Mouse (Mus musculus) midbrain, postnatal 0 days (tissue): ENCODE data around the gene Cdh19. TPM values are rescaled to one million over a fixed set of nuclear protein-coding genes. Genes with fewer than 3 reads are reported as not detected.

Experiments
- ATAC-seq: fragments of 200-750 bp; cut with Nextera tagmentation; 2 replicates; pipeline ENCODE4 v1.8.0; 2017; ENCODE audit warnings: moderate number of reproducible peaks, mild to moderate bottlenecking, moderate TSS enrichment, moderate library complexity; ENCODE audit not compliant: low FRiP score
- DNase-seq: peaks from one replicate; pipeline ENCODE4 v3.0.0-alpha.2; 2015; ENCODE audit warnings: low spot score
- H3K27ac ChIP-seq: fragments of 300-500 bp; sonication (generic); 2 replicates; pipeline ENCODE4 v1.5.1; 2014; ENCODE audit warnings: low read depth, mild to moderate bottlenecking, low read length, mixed read lengths
- H3K27me3 ChIP-seq: fragments of 300-500 bp; sonication (generic); 2 replicates; pipeline ENCODE4 v1.6.1; 2014; ENCODE audit warnings: low read length, control low read depth, mixed read lengths; ENCODE audit not compliant: insufficient read depth
- H3K36me3 ChIP-seq: fragments of 300-500 bp; sonication (generic); 2 replicates; pipeline ENCODE4 v1.6.1; 2014; ENCODE audit warnings: low read length, control low read depth, mixed read lengths; ENCODE audit not compliant: insufficient read depth
- H3K4me1 ChIP-seq: fragments of 300-500 bp; sonication (generic); 2 replicates; pipeline ENCODE4 v1.6.1; 2014; ENCODE audit warnings: mild to moderate bottlenecking, control low read depth, antibody characterized with exemption, low read length, mixed read lengths; ENCODE audit not compliant: insufficient read depth
- H3K4me2 ChIP-seq: fragments of 300-500 bp; sonication (generic); 2 replicates; pipeline ENCODE4 v1.6.1; 2014; ENCODE audit warnings: low read depth, mild to moderate bottlenecking, low read length, mixed read lengths; ENCODE audit not compliant: poor library complexity, severe bottlenecking
- H3K4me3 ChIP-seq: fragments of 300-500 bp; sonication (generic); 2 replicates; pipeline ENCODE4 v1.5.1; 2014; ENCODE audit warnings: low read depth, mild to moderate bottlenecking, low read length, moderate library complexity
- H3K9ac ChIP-seq: fragments of 300-500 bp; sonication (generic); replicated peaks from 2 replicates; pipeline ENCODE4 v1.6.1; 2014; ENCODE audit warnings: mild to moderate bottlenecking, low read length, moderate library complexity, mixed read lengths; ENCODE audit not compliant: poor library complexity, severe bottlenecking
- H3K9me3 ChIP-seq: fragments of 300-500 bp; sonication (generic); 2 replicates; pipeline ENCODE4 v1.6.1; 2016; ENCODE audit warnings: low read length, control low read depth
- CTCF ChIP-seq: IDR thresholded peaks from 2 replicates; pipeline ENCODE4 v1.5.1; 2016; ENCODE audit warnings: antibody characterized with exemption, mild to moderate bottlenecking
- WGBS: fragments of 180-500 bp; shearing (Covaris S2); extraction: QIAGEN DNeasy Blood & Tissue Kit; methylation state at CpG from one replicate; pipeline ENCODE4 v1.1.7; 2014; 5-methylcytosine and 5-hydroxymethylcytosine counted together
- polyA plus RNA-seq: library from polyadenylated mRNA; unstranded; fragments of >200 nt; fragmentation: Nextera tagmentation; extraction: Ambion mirVana; gene quantifications from 2 replicates; pipeline ENCODE4 v1.2.1, GENCODE M21; 2015
- total RNA-seq: library from RNA; depleted of rRNA; stranded (reverse); fragments of >200 nt; gene quantifications from 2 replicates; pipeline ENCODE4 v1.2.3, GENCODE M21; 2014; rRNA removed

The Cdh19 gene
- 0.05 and 0.33 TPM in 2 replicates for total RNA-seq
- polyA plus RNA-seq, result 0.04 TPM in 1 of 2 replicates, not detected in the other

DNA sequence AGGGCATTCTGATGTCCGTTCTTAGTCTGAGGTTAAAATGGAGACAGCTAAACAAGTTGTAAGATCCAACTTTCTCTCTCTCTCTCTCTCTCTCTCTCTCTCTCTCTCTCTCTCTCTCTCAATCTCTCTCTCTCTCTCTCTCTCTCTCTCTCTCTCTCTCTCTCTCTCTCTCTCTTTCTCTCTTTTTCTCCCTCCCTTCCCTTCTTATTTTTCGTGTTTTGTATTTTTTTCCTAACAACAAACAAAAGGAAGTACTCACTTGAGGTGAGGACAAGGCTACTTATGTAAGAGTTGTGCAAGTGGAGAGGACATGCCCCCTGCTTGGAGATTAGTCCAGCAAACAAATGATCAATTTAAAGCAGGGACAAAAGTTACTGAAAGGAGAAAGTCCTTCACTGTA lies at the start of gene Cdh19:
Cdh19 (minus strand) TSS at position 101 of the 400 bp plus-strand sequence.
- Histone ChIP-seq H3K4me2 (no peak within 1 kb of the TSS), H3K27me3 (no peaks in the 10 kb centered on the region), H3K9ac (no peak within 1 kb of the TSS), H3K9me3 (no peaks in the 10 kb centered on the region), H3K4me1 (no peaks in the 10 kb centered on the region), H3K27ac (no peak within 1 kb of the TSS), H3K36me3 (no peaks in the 10 kb centered on the region), H3K4me3 (no peak within 1 kb of the TSS)
- no peak for ATAC-seq
- TF ChIP-seq CTCF, result no peak
- 22% methylated on average over 2 of the region's 2 CpGs for WGBS
- no peak for DNase-seq

DNA sequence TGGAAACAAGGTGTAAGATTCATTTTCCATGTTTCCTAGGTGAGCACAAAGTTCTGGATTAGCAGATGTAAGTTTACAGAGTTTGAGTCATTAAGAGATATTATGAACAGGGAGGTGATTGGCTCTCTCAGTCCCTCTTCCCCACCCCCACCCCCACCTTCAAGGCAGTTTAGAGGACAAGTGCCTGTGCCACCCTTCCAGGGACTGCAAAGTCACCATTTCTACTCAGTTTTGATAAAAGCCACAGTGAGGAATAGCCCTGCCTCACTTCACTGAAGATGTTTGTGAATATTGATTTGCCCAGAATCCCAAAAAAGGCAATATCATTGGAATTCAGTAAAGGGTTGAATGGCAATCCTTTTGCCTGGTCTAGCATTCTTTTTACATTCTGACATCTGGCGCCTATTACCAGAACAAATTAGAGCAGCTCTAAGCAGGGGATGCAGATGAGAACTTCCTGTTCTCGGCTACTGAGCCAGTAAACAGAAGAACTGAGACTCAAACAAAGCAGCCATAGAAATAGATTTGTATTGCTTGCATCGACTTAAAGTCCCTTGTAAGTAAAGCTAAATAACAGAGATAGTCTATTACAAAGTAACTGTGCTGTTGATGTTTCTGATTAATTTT lies 43.2 kb upstream of the Cdh19 start:
- ATAC-seq (no peak), DNase-seq (peak; percentile 24)
- Histone ChIP-seq H3K9me3 (no peaks in the 10 kb centered on the region), H3K36me3 (no peaks in the 10 kb centered on the region), H3K27ac (no peak overlapping the region), H3K27me3 (no peaks in the 10 kb centered on the region), H3K4me1 (no peaks in the 10 kb centered on the region), H3K4me3 (no peak overlapping the region), H3K9ac (no peak overlapping the region), H3K4me2 (no peak overlapping the region)
- TF ChIP-seq CTCF, result no peak
- 44% methylated on average over 3 of the region's 3 CpGs for WGBS

DNA sequence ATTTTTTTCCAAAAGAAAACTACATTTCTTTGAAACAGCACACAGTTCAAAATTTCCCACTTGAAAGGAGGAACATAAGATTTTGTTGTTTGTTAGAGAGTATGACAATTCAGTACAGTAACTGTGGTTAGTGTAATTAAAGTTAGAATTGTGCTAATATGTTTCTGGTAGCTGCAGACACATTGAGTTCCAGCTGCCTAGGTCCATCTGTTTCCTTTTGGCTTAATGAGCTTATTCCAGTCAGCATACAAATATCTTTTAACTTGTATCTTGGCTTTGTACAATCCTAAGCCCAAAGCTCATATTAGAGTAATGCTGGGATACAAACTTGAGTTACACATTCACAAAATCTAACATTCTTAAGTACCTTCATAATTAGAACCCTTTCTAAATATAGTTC lies 40.3 kb upstream of the Cdh19 start:
- Histone ChIP-seq H3K4me1 (no peaks in the 10 kb centered on the region), H3K36me3 (no peaks in the 10 kb centered on the region), H3K4me2 (no peak overlapping the region), H3K4me3 (no peak overlapping the region), H3K9ac (no peak overlapping the region), H3K27me3 (no peaks in the 10 kb centered on the region), H3K9me3 (no peaks in the 10 kb centered on the region), H3K27ac (no peak overlapping the region)
- ATAC-seq, result no peak
- no peak for TF ChIP-seq CTCF
- no peak for DNase-seq

DNA sequence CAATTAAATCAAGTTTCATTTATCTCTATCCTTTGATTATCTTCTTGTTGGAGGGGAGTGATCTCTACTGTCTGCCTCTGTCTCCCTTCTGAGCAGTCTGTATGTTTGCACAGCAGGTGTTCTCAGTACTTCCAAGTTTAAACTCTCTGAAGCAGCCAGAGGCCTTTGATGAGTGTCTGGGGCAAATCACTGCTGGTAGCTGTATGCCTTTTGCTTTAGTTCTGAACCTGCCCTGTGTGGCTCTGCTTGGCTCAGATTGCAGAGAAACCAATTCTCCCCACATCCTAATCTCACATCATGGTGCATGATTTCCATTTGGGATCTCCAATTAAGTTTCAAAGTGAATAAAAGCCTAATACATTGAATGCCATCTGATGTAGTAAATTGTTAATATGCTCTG lies 12.4 kb upstream of the Cdh19 start:
- TF ChIP-seq CTCF, result no peak
- no peak overlapping the region for H3K4me3 ChIP-seq
- no peak overlapping the region for H3K27ac ChIP-seq
- no peaks in the 10 kb centered on the region for H3K9me3 ChIP-seq
- H3K4me2 ChIP-seq, result no peak overlapping the region
- ATAC-seq (no peak), DNase-seq (no peak)
- no peaks in the 10 kb centered on the region for H3K27me3 ChIP-seq
- H3K9ac ChIP-seq, result no peak overlapping the region
- H3K36me3 ChIP-seq, result no peaks in the 10 kb centered on the region
- H3K4me1 ChIP-seq, result no peaks in the 10 kb centered on the region

DNA sequence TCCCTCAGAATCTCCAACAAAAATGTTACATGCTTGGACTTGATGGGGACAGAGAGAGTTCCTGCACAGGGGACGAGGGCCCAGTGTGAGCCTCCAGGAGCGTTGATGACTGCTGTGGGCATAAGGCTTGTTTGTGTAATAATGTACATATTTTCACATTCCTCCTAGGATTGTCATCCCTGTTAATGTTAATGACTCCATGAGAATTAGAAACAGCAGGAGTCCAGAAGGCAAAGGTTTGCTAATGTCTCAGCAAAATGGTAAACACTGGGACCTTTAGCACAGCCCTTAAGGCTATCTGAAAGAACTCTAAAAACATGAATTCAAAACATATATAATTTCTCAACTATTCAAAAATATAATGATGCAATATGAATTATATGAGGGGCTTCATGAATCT lies 8.2 kb downstream of the Cdh19 start:
- no peak overlapping the region for H3K4me3 ChIP-seq
- DNase-seq, result no peak
- WGBS, result 92% methylated on average over 2 of the region's 2 CpGs
- no peaks in the 10 kb centered on the region for H3K9me3 ChIP-seq
- no peaks in the 10 kb centered on the region for H3K27me3 ChIP-seq
- no peak for ATAC-seq
- no peak overlapping the region for H3K4me2 ChIP-seq
- H3K9ac ChIP-seq, result no peak overlapping the region
- H3K27ac ChIP-seq, result no peak overlapping the region
- no peaks in the 10 kb centered on the region for H3K36me3 ChIP-seq
- no peaks in the 10 kb centered on the region for H3K4me1 ChIP-seq
- TF ChIP-seq CTCF, result no peak

DNA sequence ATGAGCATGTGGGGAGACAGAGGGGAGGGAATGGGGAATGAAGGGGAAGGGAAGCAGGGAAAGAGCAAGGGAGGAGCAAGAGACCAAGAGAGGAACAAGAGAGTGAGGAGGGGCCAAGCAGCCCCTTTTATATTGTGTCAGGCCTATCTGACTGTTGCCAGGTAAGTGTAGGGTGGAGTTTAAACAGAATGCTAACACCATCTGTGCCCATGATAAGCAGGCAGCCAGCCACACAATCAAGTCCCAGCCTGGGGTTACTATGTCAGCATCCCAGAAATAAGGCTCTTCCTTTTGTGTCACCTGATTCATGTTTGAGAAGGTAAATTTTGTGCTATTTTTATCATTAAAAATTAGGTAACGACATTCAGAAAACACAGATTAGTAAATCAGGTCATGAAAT lies 67.6 kb downstream of the Cdh19 start:
- no peaks in the 10 kb centered on the region for H3K4me1 ChIP-seq
- 93% methylated on average over 1 of the region's 1 CpGs for WGBS

More for the DNA sequence above, 67.6 kb downstream of the Cdh19 start:
- Histone ChIP-seq H3K4me3 (no peak overlapping the region), H3K9ac (no peak overlapping the region), H3K27ac (no peak overlapping the region), H3K9me3 (no peaks in the 10 kb centered on the region), H3K27me3 (no peaks in the 10 kb centered on the region), H3K4me2 (no peak overlapping the region), H3K36me3 (no peaks in the 10 kb centered on the region)
- ATAC-seq (no peak), DNase-seq (no peak)
- TF ChIP-seq CTCF, result no peak
